Mouse (Mus musculus): ENCODE measurements at regions not wholly inside any gene's neighbourhood (a gene's known extent, or its start where the extent isn't known, plus 50 kb on each side); places are given as distances from the start of the nearest gene placed in this dataset.

DNA sequence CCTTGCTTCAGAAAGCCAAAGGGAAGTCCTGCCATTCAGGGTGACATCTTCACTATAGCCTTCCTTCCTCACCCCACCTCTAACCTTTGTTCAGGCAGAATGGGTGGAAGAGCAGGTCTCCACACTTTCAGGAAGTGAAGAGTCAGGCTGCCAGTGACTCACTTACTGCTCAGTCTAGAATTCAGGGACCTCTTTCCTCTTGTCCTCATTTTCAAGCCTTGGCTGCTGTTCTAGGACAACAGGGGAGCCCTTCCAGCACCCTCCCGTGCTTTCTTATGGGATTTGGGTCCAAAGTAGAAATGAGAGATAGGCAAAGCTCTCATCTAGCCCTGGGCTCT, 51.5 kb upstream of the Rnf24 start:
- no peak for TF ChIP-seq CTCF (IDR thresholded peaks at IDR 0.05; ENCODE audit: control insufficient read depth, insufficient read depth, insufficient replicate concordance, low read depth, low read length)
- no peak for TF ChIP-seq POLR2A (IDR thresholded peaks at IDR 0.05; ENCODE audit: control insufficient read depth, low read depth, low read length)
